Mouse (Mus musculus) embryonic stem cell, embryonic (primary cell): Measurements from ENCODE around the gene Zfp986.
"Not testable (repeated sequence)": the region's sequence is repeated elsewhere in the genome, so short reads cannot be mapped to it uniquely, and the experiment has no call there.

ENCODE experiments used
- CTCF ChIA-PET, 4 experiments: fragments of 300-600 bp in 2 of 4; fragments of 350-600 bp in 2 of 4; sonication (Branson Sonifier 250); formaldehyde crosslinking; loops; one replicate each; lab custom pipeline; 2022; ENCODE audit warnings: inconsistent platforms in 2 of 4; lab: Charles Lee
- POLR2A ChIA-PET, 4 experiments: fragments of 300-600 bp in 2 of 4; fragments of 350-600 bp in 2 of 4; sonication (Branson Sonifier 250); formaldehyde crosslinking; loops; one replicate each; lab custom pipeline; 2022; ENCODE audit warnings: antibody characterized with exemption in 4 of 4, inconsistent platforms in 1 of 4; lab: Charles Lee

Zfp986 gene

GRCm38 (mm10) chr4:145868494-145868893 lies at the start of gene Zfp986:
Zfp986 (plus strand) TSS chr4:145868794.
- POLR2A ChIA-PET: not testable (repeated sequence)

GRCm38 (mm10) chr4:145819946-145820345 lies 48.6 kb upstream of the Zfp986 start:
- POLR2A ChIA-PET, CTCF ChIA-PET: not testable (repeated sequence)

More at GRCm38 (mm10) chr4:145868494-145868893, at the start of gene Zfp986:
- CTCF ChIA-PET: not testable (repeated sequence)

DNA sequence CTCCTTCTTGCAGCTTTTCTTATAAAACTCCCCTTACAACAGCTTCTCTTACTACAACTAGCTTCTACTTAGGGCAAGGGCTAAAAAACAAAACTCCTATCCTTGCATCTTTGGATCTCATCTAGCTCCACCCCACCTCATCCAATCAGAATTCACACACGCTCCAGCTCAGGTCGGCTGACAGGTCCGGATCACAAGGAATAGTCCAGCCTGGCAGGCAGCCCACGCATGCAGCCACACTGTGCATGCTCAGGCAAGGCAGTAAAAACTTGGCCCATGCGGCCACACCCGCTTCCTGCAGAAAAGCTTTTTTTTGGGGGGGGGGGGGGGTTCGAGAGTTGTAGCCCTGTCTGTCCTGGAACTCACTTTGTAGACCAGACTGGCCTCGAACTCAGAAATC lies 43.0 kb upstream of the Zfp986 start:
- CTCF ChIA-PET, POLR2A ChIA-PET: not testable (repeated sequence)

DNA sequence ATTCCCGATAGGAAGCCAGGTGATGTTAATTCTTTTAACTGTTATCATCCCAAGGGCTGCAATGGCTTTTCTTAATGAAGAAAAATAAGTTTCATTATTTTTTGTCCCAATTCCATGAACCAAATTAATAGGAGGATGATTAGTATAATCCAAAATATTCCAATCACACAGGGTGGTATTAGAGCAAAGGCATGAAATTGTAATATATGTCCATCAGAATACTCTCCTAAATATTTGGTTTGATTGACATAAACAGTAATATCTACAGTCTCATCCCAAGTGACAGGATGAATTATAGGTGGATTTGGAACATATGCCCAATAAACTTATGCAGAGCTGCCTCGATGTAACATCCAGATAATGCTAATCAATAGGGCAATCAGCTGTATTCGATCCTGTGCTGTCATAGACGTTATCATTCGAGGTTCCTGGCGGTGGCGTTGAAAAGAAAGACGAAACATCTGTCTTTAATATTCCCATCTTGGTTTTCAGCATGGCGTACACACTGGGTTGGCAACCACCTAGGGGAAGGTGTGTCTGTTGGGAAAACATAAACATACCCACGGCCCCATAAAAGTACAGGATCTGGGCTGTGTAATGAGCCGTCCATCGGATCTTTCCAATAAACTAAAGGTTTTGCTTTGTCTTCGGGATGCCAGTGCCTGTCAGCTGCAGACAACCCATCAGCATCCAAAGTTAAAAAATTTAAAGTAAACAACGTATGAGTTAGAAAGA lies 37.1 kb upstream of the Zfp986 start:
- POLR2A ChIA-PET: not testable (repeated sequence)

DNA sequence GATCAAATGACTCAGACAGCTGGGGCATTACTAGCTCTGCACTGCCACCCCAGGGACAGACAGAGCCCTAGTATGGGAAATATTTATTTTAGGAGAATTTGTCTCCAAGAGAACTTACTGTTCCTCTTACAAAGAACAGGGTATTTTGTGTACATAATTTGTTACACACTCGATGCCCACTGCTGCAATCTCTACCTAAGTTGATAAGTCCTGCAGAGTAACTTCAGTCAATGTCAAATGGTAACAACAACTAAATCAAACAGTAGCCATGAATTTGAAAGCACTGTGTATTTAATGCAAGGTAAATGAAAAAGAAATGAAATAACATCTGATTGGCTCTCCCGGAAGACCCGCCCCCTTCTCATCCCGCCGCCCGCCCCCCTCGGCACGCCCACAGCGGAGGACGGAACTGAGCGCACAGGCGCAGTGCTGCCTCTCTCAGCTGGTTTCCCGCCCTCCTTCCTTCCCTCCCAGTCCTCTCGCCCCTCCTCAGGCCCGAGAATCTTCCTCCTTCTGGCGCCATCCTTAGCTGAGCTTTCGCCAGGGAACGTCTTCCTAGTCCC lies 32.2 kb upstream of the Zfp986 start:
- CTCF ChIA-PET: not testable (repeated sequence)
- POLR2A ChIA-PET: interaction anchor here in 1 of 4 experiments (0.6 kb wide), 2 partner anchors 1096 to 1500 kb away, joined by 4 to 6 read pairs; no protein-coding TSS in a partner anchor

More for the DNA sequence above, 37.1 kb upstream of the Zfp986 start:
- CTCF ChIA-PET: not testable (repeated sequence)

DNA sequence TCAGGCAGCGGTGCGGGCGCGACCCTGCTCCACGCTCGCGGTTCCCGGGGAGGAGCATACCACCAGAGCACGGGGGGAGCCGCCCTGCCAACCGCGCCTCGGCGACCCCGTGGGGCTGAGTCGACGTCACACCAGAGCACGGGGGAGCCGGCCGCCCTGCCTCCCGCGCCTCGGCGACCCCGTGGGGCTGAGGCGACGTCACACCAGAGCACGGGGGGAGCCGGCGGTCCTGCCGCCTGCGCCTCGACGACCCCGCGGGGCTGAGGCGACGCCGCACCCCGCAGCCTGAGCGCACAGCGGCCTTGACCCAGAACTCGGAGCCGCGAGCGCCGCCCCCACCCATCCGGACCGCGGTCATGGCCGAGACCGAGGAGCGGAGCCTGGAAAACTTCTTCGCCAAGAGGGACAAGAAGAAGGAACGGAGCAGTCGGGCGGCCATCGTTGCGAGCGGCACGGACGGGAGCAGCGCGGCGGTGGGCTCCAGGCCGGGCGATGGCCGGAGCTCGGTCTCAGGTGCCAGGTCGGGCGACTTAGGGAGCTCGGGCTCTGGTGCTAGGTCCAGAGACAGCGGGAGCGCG lies 31.6 kb upstream of the Zfp986 start:
- POLR2A ChIA-PET: interaction anchor here in 1 of 4 experiments (0.6 kb wide), 2 partner anchors 1095 to 1500 kb away, joined by 4 to 6 read pairs; no protein-coding TSS in a partner anchor

GRCm38 (mm10) chr4:145846793-145847192 lies 21.8 kb upstream of the Zfp986 start:
- CTCF ChIA-PET, POLR2A ChIA-PET: not testable (repeated sequence)

More for the DNA sequence above, 31.6 kb upstream of the Zfp986 start:
- CTCF ChIA-PET: not testable (repeated sequence)

DNA sequence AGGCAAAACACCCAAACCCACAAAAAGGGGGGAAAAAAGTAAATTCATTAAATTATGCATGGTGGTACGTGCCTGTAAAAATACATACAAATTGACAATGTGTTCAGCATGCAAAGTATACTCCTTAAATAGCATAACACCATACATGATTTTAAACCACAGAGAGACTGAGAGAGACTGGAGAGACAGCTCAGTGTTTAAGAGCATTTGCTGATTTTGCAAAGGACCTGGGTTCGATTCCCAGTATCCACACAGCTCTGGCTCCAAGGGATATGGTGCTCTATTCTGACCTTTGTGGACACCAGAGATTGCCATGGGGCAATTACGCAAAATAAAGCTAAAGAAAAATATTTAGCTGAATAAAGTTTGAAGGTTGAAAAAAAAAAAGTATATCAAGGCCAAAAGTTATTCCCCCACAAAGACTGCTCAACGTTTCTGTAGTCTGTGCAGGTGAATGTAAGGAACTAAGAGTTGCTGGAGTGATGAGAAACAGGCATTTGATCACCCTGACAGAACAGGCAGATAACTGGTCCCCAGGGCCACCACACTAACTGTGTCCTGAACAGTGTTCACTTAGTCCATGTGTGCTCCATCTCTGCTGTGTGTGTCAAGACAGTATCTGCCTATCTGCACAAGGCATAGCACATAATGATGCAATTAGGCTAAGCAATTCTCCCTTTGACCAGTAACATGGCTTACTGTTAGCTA lies 20.3 kb upstream of the Zfp986 start:
- ChIA-PET POLR2A (interaction anchor here in 1 of 4 experiments (0.6 kb wide), 1 partner anchor 370 kb away, joined by 4 read pairs; no protein-coding TSS in a partner anchor), CTCF (interaction anchor here in 3 of 4 experiments (0.6 to 0.7 kb wide), 4 partner anchors 370 to 634 kb away, joined by 3 to 10 read pairs (median 6); no protein-coding TSS in a partner anchor)

DNA sequence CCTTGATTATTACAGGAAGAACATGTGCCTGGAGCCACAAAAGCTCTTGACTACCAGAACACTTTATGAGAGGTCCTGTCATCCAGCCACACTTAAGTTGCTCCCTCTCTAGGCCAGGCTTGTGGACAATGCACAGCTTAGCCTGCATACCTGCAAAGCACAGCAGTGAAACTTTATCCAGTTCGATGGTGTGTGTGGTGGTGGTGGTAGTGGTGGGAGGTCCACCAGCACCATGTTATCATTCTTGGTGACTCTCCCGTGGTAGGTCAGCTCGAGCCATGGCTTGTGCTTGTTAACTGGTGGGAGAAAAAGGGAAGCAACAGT lies 19.7 kb upstream of the Zfp986 start:
- CTCF ChIA-PET: interaction anchor here in 2 of 4 experiments (0.7 kb wide), 3 partner anchors 370 to 634 kb away, joined by 4 to 10 read pairs (median 7); no protein-coding TSS in a partner anchor
- POLR2A ChIA-PET: not testable (repeated sequence)

GRCm38 (mm10) chr4:145851421-145851820 lies 17.2 kb upstream of the Zfp986 start:
- POLR2A ChIA-PET, CTCF ChIA-PET: not testable (repeated sequence)

- POLR2A ChIA-PET, CTCF ChIA-PET: not testable (repeated sequence)
Observed at GRCm38 (mm10) chr4:145863872-145864271, 4.7 kb upstream of the Zfp986 start.
